Mouse (Mus musculus) gastrocnemius, adult 2 months (tissue): ENCODE results near the gene Stx4a. TPM values are rescaled to one million over a fixed set of nuclear protein-coding genes. Genes with fewer than 3 reads are reported as not detected.
"Not testable (repeated sequence)": the region's sequence is repeated elsewhere in the genome, so short reads cannot be mapped to it uniquely, and the experiment has no call there.

Experiments
- DNase-seq: peaks from one replicate; pipeline ENCODE4 v3.0.0; 2022
- H3K27ac ChIP-seq: fragments of 200-600 bp; 2 replicates; pipeline ENCODE4 v1.8.1; 2022; ENCODE audit warnings: mild to moderate bottlenecking
- H3K4me3 ChIP-seq: fragments of 200-600 bp; 2 replicates; pipeline ENCODE4 v1.8.1; 2022; ENCODE audit warnings: mild to moderate bottlenecking, moderate library complexity
- CTCF ChIP-seq: fragments of 200-600 bp; IDR thresholded peaks from 2 replicates; pipeline ENCODE4 v1.8.1; 2022; ENCODE audit warnings: antibody characterized with exemption, mild to moderate bottlenecking, moderate library complexity
- intact Hi-C: fragments of 180-260 bp; cut with DNase I; formaldehyde crosslinking; loops from one replicate; pipeline ENCODE4 v1.15.1; 2025
- long read RNA-seq, 2 experiments: library from polyadenylated mRNA; stranded (forward); transcript quantifications; one replicate each; pipeline ENCODE4 v2.0.0; 2021
- total RNA-seq, 2 experiments: library from RNA; stranded (reverse); gene quantifications; 2 replicates each; pipeline ENCODE4 v1.2.3; 2021

The Stx4a gene
- 10 to 100 TPM; 55.4 to 59.0 TPM for total RNA-seq
- long read RNA-seq, experiment 1, partial matches to known transcripts, result 0 of 5 reads
- long read RNA-seq, experiment 1, other reads (novel, unspliced or antisense), result 1 of 5 reads
- long read RNA-seq, experiment 2, partial matches to known transcripts, result 3 of 8 reads
- long read RNA-seq, experiment 2, other reads (novel, unspliced or antisense), result 1 of 8 reads

DNA sequence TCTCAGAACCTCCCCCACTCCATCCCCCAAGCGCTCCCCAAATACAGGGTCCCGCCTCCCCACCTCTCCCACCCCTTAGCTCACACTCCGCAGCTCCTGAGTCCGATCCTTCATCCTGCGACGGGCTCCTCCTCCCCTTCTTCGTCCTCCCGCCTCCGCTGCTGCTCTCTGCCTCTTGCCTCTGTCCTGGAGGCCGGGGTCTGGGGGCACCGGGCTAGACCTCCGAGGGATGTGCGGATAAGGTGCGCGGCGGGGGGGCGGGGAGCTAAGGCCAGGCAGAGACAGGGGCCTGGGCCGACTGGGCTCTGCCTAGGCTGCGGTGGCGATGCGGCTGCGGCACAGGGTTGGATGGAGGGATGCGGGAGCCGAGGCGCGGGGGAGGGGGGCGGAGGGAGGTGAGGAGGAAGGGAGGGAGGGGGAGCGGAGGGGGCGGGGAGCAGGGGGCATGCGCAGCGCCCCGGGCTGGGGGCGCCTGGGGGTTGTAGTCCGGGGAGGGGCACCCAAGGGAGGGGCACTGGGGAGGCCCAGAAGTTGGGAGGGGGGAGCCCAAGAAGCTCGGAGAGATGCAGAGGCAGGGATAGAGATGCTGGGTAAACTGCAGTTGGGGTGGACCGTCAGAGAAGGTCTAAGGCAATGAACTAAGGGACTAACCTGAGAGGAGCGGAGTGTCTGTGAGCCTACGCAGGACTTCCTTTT is at the start of gene Stx4a, which contains the start of gene Stx1b:
Gene Stx4a, plus strand, starts transcription at position 119 of the 696 bp plus-strand sequence.
Gene Stx1b, minus strand, starts transcription at position 374 of the 696 bp plus-strand sequence.
- peak; percentile 63 for DNase-seq
- TF ChIP-seq CTCF, result no peak
- intact Hi-C loops, result no loop called here
- Histone ChIP-seq H3K27ac (peak within 1 kb of the TSS; percentile 71), H3K4me3 (peak within 1 kb of the TSS; percentile 71)

DNA sequence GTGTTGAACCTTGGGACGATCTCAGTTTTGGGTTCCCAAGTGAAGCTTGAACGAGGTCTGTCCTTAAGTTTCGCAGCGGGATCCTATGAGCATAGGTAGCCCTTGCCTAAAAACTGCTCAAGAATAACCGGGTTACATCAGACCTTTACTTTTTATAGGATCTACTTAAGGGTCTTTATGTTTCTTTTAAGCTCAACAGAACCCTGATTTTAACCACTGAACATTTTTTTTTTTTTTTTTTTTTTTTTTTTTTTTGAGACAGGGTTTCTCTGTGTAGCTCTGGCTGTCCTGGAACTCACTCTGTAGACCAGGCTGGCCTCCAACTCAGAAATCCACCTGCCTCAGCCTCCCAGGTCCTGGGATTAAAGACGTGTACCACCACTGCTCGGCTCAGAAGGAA is 48.3 kb upstream of the Stx4a start:
- Histone ChIP-seq H3K27ac (peak overlapping the region; percentile 100), H3K4me3 (peak overlapping the region; percentile 83)
- not testable (repeated sequence) for DNase-seq
- intact Hi-C loops, result loop anchor here (10.0 kb wide), 1 partner anchor 429 kb away; the partner anchor contains the start of gene Cox6a2

- H3K4me3 ChIP-seq, result peak within 1 kb of the TSS; percentile 83
- intact Hi-C loops, result loop anchor here (10.0 kb wide), 1 partner anchor 428 kb away; the partner anchor contains the start of gene Cox6a2
- peak; percentile 93 for DNase-seq
- no peak for TF ChIP-seq CTCF
- peak within 1 kb of the TSS; percentile 100 for H3K27ac ChIP-seq
Observed at GRCm38 (mm10) chr7:127776426-127776825, 47.7 kb upstream of the Stx4a start, which contains the start of gene Setd1a. TSS of gene Setd1a (plus strand) at chr7:127776670.

DNA sequence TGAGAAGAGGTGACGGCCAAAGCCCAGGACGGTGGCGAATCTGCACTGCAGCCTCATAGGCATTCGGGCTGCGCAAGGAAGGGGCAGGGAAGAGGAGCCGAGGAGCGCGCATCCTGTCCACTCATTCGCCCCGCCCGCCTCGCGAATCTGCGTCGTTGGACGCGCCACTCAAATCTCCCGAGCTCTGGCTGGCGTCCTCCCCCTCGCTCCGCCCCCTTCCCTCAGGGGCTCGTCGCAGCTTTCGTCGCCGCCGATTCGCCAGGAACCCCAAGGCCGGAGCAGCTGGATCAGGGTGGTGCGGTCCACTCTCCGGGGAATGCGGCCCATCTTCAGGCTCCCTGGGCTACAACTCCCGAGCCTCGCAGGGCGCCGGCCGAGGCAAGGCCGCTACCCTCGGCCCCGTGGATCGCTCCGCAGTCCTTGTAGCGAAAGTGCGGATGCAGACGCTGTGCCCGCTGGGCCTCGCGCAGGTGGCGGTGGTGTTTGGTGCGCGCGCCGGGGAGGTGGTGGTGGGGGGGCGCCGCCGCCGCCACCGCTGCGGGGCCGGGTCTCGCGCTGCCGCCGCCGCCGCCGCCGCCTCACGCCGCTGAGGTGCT is 47.1 kb upstream of the Stx4a start:
- no peak for TF ChIP-seq CTCF
- peak; percentile 98 for DNase-seq
- intact Hi-C loops, result loop anchor here (10.0 kb wide), 1 partner anchor 428 kb away; the partner anchor contains the start of gene Cox6a2
- H3K4me3 ChIP-seq, result peak overlapping the region; percentile 83
- H3K27ac ChIP-seq, result peak overlapping the region; percentile 100

DNA sequence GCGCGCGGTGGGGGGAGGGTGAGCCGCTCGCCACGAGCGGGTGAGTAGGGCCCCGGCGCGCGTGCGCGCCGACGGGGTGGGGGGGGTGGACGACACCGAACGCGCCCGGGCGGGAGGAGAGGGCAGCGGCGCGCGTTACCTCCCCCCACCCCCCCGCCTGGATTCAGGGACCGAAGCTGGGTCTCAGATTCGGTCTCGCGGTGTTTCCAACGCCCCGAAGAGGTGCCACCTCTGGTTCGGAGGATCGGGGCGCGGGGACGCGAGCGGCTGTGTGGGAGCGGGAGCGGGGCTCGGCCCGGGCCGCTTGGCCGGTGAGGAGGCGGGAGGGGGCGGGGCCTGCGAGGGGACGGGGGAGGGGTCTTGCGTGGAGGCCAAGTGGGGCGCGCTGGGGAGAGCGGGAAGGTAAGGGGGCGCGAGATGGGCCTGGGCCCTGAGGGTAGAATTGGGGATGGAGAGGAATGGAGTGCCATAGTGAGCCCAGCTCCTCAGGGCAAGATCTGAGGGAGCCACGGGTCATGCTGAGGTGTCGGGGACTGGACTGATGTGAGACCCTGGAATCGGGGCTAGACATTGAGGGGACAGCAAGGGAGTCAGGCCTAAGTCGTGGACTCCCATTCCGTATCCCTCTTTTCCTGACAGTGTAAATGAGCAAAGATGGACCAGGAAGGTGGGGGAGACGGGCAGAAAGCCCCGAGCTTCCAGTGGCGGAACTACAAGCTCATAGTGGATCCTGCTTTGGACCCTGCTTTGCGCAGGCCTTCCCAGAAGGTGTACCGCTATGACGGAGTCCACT is 46.4 kb upstream of the Stx4a start:
- intact Hi-C loops, result loop anchor here (10.0 kb wide), 1 partner anchor 427 kb away; the partner anchor contains the start of gene Cox6a2
- Histone ChIP-seq H3K27ac (peak overlapping the region; percentile 100), H3K4me3 (peak overlapping the region; percentile 83)
- no peak for TF ChIP-seq CTCF
- DNase-seq, result peak; percentile 75

DNA sequence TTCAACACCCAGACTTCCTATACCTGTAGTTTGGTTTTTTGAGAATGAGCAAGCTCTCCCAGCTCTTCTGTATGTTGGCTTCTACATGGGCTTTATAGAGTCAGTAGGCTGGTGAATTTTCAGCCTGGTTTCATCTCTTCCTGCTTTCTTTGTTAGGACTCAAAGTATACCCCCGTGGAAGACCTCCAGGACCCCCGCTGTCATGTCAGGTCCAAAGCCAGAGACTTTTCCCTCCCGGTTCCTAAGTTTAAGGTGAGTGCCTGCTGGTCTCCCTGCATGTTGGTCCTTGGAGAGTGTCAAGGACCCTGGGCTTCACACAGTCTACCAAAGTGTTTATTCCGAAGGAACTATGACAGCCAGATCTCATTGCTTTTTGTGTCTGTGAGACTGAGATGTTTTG is 45.7 kb upstream of the Stx4a start:
- Histone ChIP-seq H3K27ac (no peak overlapping the region; the same call in 1 of the 2 replicates), H3K4me3 (peak overlapping the region; percentile 83)
- intact Hi-C loops, result loop anchor here (10.0 kb wide), 1 partner anchor 426 kb away; the partner anchor contains the start of gene Cox6a2
- no peak for DNase-seq
- no peak for TF ChIP-seq CTCF

- TF ChIP-seq CTCF, result no peak
- Histone ChIP-seq H3K4me3 (no peak within 1 kb of the TSS), H3K27ac (no peak within 1 kb of the TSS)
- no peak for DNase-seq
- intact Hi-C loops, result no loop called here
Observed at GRCm38 (mm10) chr7:127785308-127785707, 38.8 kb upstream of the Stx4a start, which contains the start of gene Gm49388. TSS of gene Gm49388 (plus strand) at chr7:127785608.

GRCm38 (mm10) chr7:127797076-127797845 is 26.8 kb upstream of the Stx4a start:
- intact Hi-C loops, result no loop called here
- TF ChIP-seq CTCF, result no peak
- no peak for DNase-seq
- Histone ChIP-seq H3K4me3 (no peak overlapping the region), H3K27ac (no peak overlapping the region)

DNA sequence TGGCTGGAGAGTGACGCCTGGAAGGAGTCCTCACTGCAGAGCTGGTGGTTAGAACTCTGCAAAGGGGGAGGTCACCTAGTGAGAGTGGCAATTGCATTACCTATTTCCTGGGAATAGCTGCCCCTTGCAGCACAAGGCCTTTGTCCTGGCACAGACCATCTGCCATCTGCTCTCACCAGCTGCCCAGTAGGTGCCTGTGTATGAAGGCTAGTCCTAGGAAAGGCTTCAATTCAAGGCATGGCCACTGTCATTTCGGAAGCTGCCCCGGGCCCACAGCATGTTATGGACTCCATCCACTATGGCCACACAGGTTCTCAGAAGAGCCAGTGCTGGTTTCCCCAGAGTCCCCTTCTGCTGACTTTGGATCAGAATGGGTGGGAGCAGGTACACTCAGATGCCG is 25.5 kb upstream of the Stx4a start:
- no peak for TF ChIP-seq CTCF
- intact Hi-C loops, result no loop called here
- DNase-seq, result no peak

GRCm38 (mm10) chr7:127799211-127799610 is 24.9 kb upstream of the Stx4a start:
- H3K4me3 ChIP-seq, result no peak overlapping the region
- no peak for DNase-seq
- TF ChIP-seq CTCF, result no peak
- H3K27ac ChIP-seq, result no peak overlapping the region
- intact Hi-C loops, result no loop called here

More for the DNA sequence above, 25.5 kb upstream of the Stx4a start:
- Histone ChIP-seq H3K27ac (no peak overlapping the region), H3K4me3 (no peak overlapping the region)

DNA sequence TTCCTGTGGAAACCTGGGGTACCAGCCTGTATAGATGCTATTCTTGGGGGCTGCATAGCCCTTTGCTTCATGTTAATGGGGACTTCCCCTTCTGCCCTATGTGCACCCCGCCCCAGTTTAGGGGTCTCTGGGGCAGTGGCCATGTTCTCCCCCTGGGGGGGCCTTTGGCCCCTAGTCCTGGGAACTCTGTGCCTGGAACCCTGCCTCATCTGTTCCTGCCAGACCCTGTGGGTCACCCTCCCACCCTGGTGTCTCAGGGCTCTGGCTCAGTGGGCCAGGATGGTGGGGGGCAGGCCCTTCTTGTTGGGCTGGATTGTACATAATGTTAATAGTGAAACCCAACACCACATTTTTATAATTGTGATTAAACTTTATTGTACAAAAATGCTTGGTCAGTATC is 24.4 kb upstream of the Stx4a start:
- Histone ChIP-seq H3K27ac (0 out of 2 replicates have a peak overlapping the region, but pooled peaks have one; percentile 88), H3K4me3 (no peak overlapping the region)
- DNase-seq, result no peak
- intact Hi-C loops, result loop anchor here (1.0 to 5.0 kb wide), 3 partner anchors 43 to 136 kb away; no protein-coding TSS in a partner anchor
- no peak for TF ChIP-seq CTCF
